Mouse (Mus musculus) heart, postnatal 10 days (tissue): ENCODE measurements at regions not wholly inside any gene's neighbourhood (a gene's known extent, or its start where the extent isn't known, plus 50 kb on each side); places are given as distances from the start of the nearest gene placed in this dataset.

Source experiments
- DNase-seq, 2 experiments: peaks; one replicate each; pipeline ENCODE4 v3.0.0; 2021
- intact Hi-C: fragments of 180-260 bp; cut with DNase I; formaldehyde crosslinking; loops from one replicate; pipeline ENCODE4 v1.15.1; 2025

GRCm38 (mm10) chr4:64804996-64805395 lies 319.0 kb upstream of the Pappa start:
- no peak for DNase-seq
- intact Hi-C loops, result no loop called here

- intact Hi-C loops, result no loop called here
- no peak for DNase-seq
These were observed 316.8 kb upstream of the Pappa start for GRCm38 (mm10) chr4:64807148-64807547.

GRCm38 (mm10) chr4:64811974-64812373 lies 312.0 kb upstream of the Pappa start:
- intact Hi-C loops, result no loop called here
- DNase-seq, result no peak

- DNase-seq, result no peak
- intact Hi-C loops, result no loop called here
These were observed 311.2 kb upstream of the Pappa start for GRCm38 (mm10) chr4:64812812-64813211.

- DNase-seq, result peak; percentile 8 to 28
- intact Hi-C loops, result loop anchor here (1.0 kb wide), 2 partner anchors 663 to 756 kb away; no protein-coding TSS in a partner anchor
These were observed 291.1 kb upstream of the Pappa start for GRCm38 (mm10) chr4:64832882-64833281.

GRCm38 (mm10) chr4:64874521-64874920 lies 249.5 kb upstream of the Pappa start:
- peak; percentile 0 to 2 for DNase-seq
- intact Hi-C loops, result no loop called here

GRCm38 (mm10) chr4:64876924-64877323 lies 247.1 kb upstream of the Pappa start:
- intact Hi-C loops, result no loop called here
- no peak for DNase-seq

GRCm38 (mm10) chr4:64897935-64898334 lies 226.0 kb upstream of the Pappa start:
- intact Hi-C loops, result no loop called here
- DNase-seq, result no peak

GRCm38 (mm10) chr4:64901091-64901845 lies 222.7 kb upstream of the Pappa start:
- DNase-seq, result peak; percentile 4 to 7
- intact Hi-C loops, result no loop called here

GRCm38 (mm10) chr4:64923751-64924150 lies 200.2 kb upstream of the Pappa start:
- DNase-seq, result no peak
- intact Hi-C loops, result no loop called here

- DNase-seq, result no peak
- intact Hi-C loops, result no loop called here
These were observed 195.4 kb upstream of the Pappa start for GRCm38 (mm10) chr4:64928553-64928952.

GRCm38 (mm10) chr4:64945547-64945946 lies 178.4 kb upstream of the Pappa start:
- DNase-seq, result no peak
- intact Hi-C loops, result no loop called here

- intact Hi-C loops, result no loop called here
- DNase-seq, result no peak
These were observed 171.3 kb upstream of the Pappa start for GRCm38 (mm10) chr4:64952651-64953050.

- DNase-seq, result no peak
These were observed 165.1 kb upstream of the Pappa start for GRCm38 (mm10) chr4:64958843-64959242.

GRCm38 (mm10) chr4:64961796-64962195 lies 162.2 kb upstream of the Pappa start:
- DNase-seq, result no peak
- intact Hi-C loops, result no loop called here

More at GRCm38 (mm10) chr4:64958843-64959242, 165.1 kb upstream of the Pappa start:
- intact Hi-C loops, result no loop called here
